Mouse (Mus musculus): ENCODE results near the gene Ednra.

DNA sequence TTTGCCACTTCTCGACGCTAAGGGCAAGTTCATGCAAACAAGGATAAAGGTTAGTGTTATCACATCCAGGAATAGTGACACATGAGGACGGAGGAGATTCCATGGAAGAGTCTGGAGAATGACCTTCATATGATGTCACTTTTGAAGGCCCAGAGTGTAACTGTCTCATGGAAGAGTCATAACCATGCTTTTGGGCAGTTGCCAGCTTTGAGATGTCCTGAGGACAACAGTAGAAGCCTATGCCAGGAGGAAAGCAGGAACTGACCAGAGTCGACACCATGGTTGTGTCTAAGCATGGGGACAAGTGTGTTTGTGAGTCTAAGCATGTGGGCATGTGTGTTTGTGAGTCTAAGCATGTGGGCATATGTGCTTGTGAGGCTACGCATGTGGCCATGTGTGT lies 56.3 kb downstream of the Ednra start:
- TF ChIP-seq GATA1 (IDR thresholded peaks at IDR 0.05; ENCODE audit: borderline replicate concordance, low read length) (no peak), FLI1 (IDR thresholded peaks at IDR 0.05; ENCODE audit: low read length) (no peak)
